Mouse (Mus musculus) kidney, adult 2 months (tissue): ENCODE results near the gene Mlh1.

ENCODE experiments used
- CTCF ChIP-seq: fragments of 200-500 bp; conservative IDR thresholded peaks from 2 replicates; pipeline ENCODE4 v1.5.1; 2011; ENCODE audit warnings: low read depth, mild to moderate bottlenecking, control low read depth, low read length, moderate library complexity, mixed read lengths; ENCODE audit not compliant: insufficient read depth, insufficient read length
- POLR2A ChIP-seq: fragments of 200-500 bp; IDR thresholded peaks from one replicate; pipeline ENCODE4 v1.6.1; 2011; ENCODE audit warnings: low read depth, low read length, control low read depth

GRCm38 (mm10) chr9:111298606-111299005 lies 27.0 kb upstream of the Mlh1 start:
- TF ChIP-seq CTCF (no peak), POLR2A (no peak)
